Mouse (Mus musculus): Measurements from ENCODE around the gene Mier3. TPM values are rescaled to one million over a fixed set of nuclear protein-coding genes. Genes with fewer than 3 reads are reported as not detected.

The Mier3 gene
- polyA plus RNA-seq, 1 experiment, result 17.2 TPM

GRCm38 (mm10) chr13:111710531-111710930, 29.8 kb downstream of the Mier3 start:
- no peak for DNase-seq (ENCODE audit: low read depth)
- TF ChIP-seq POLR2A (IDR thresholded peaks at IDR 0.05; ENCODE audit: borderline replicate concordance, extremely low read depth, insufficient read depth, insufficient read length, poor library complexity, severe bottlenecking) (no peak), CTCF (IDR thresholded peaks at IDR 0.05; ENCODE audit: borderline replicate concordance, extremely low read depth, insufficient read depth, insufficient read length) (no peak)

DNA sequence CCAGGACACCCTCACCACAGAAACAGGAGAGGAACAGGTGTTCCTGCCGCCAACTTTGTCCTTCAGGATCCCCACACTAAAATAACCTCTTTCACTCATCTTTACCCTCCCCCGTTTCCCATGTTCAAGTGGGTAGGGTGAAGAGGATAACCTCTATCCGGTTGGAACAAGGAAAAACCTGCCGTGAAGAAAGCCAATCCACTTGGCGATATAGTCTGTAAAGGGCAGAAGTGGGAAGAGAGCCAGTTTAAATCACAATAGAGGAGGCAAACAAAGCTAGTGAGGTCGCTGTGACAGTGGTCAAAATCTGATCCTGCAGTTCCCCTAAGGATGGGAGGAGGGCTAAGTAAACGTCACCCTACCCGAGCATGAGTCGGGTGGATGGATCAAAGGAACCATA, 38.9 kb downstream of the Mier3 start:
- TF ChIP-seq POLR2A (IDR thresholded peaks at IDR 0.05; ENCODE audit: borderline replicate concordance, extremely low read depth, insufficient read depth, insufficient read length, poor library complexity, severe bottlenecking) (no peak), CTCF (IDR thresholded peaks at IDR 0.05; ENCODE audit: borderline replicate concordance, extremely low read depth, insufficient read depth, insufficient read length) (no peak)
- DNase-seq (ENCODE audit: low read depth), result no peak

- no peak for DNase-seq (ENCODE audit: low read depth)
- no peak for TF ChIP-seq CTCF (IDR thresholded peaks at IDR 0.05; ENCODE audit: borderline replicate concordance, extremely low read depth, insufficient read depth, insufficient read length)
- TF ChIP-seq POLR2A (IDR thresholded peaks at IDR 0.05; ENCODE audit: borderline replicate concordance, extremely low read depth, insufficient read depth, insufficient read length, poor library complexity, severe bottlenecking), result no peak
Measured at GRCm38 (mm10) chr13:111724811-111725164, 44.0 kb downstream of the Mier3 start.

GRCm38 (mm10) chr13:111725165-111726077, 44.6 kb downstream of the Mier3 start:
- TF ChIP-seq POLR2A (IDR thresholded peaks at IDR 0.05; ENCODE audit: borderline replicate concordance, extremely low read depth, insufficient read depth, insufficient read length, poor library complexity, severe bottlenecking), result 0 out of 2 replicates have a peak, but pooled peaks have one; percentile 7
- no peak for TF ChIP-seq CTCF (IDR thresholded peaks at IDR 0.05; ENCODE audit: borderline replicate concordance, extremely low read depth, insufficient read depth, insufficient read length)
- peak; percentile 99 for DNase-seq (ENCODE audit: low read depth)

DNA sequence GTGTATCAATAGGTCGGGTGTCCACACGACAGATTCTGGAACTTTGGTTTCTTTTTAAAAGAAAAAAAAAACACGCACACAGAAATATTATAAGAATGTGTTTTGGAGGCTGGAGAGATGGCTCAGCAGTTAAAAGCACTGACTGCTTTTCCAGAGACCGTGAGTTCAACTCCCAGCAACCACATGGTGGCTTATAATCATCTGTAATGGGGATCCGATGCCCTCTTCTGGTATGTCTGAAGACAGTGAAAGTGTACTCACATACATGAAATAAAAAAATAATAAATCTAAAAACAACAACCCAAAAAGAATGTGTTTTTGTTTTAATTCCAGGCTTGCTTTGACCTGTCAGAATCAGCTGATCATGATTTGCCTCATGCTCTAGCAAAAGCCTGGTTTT, 46.1 kb downstream of the Mier3 start:
- no peak for TF ChIP-seq CTCF (IDR thresholded peaks at IDR 0.05; ENCODE audit: borderline replicate concordance, extremely low read depth, insufficient read depth, insufficient read length)
- no peak for TF ChIP-seq POLR2A (IDR thresholded peaks at IDR 0.05; ENCODE audit: borderline replicate concordance, extremely low read depth, insufficient read depth, insufficient read length, poor library complexity, severe bottlenecking)
- DNase-seq (ENCODE audit: low read depth), result no peak

GRCm38 (mm10) chr13:111741204-111741990, 60.6 kb downstream of the Mier3 start:
- TF ChIP-seq POLR2A (IDR thresholded peaks at IDR 0.05; ENCODE audit: borderline replicate concordance, extremely low read depth, insufficient read depth, insufficient read length, poor library complexity, severe bottlenecking) (no peak), CTCF (IDR thresholded peaks at IDR 0.05; ENCODE audit: borderline replicate concordance, extremely low read depth, insufficient read depth, insufficient read length) (no peak)
- DNase-seq (ENCODE audit: low read depth), result no peak

DNA sequence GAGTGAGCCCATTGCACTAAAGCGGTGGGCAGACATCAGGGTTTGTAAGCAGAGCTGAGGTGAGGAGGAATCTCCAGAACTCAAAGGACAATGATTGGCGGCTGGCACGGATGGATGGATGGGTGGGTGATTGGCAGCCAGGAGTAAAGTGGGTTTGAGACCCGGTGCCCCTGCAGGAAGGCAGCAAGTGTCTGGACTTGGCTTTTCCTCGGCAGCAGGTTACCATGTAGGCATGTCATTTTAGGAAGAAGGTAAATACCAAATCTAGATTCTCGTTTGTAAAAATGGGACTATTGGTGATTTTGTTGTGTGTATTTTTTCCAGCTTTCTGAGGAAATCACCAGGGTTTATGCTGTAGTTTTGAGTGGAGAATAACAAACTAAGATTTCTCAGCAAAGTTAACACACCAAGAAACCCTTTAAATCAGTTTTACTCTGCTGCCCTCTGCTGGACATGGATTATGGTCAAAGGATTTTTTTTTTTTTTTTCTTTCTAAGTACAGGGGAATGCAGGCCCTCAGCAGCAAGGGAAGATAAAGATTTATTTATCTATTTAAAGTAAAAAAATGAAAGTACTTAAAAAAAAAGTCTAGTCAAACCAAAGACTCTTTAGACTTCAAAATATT, 61.3 kb downstream of the Mier3 start:
- peak; percentile 84 for DNase-seq (ENCODE audit: low read depth)
- peak; percentile 26; the same call in 1 of the 2 replicates for TF ChIP-seq CTCF (IDR thresholded peaks at IDR 0.05; ENCODE audit: borderline replicate concordance, extremely low read depth, insufficient read depth, insufficient read length)
- TF ChIP-seq POLR2A (IDR thresholded peaks at IDR 0.05; ENCODE audit: borderline replicate concordance, extremely low read depth, insufficient read depth, insufficient read length, poor library complexity, severe bottlenecking), result no peak

- no peak for DNase-seq (ENCODE audit: low read depth)
- no peak for TF ChIP-seq CTCF (IDR thresholded peaks at IDR 0.05; ENCODE audit: borderline replicate concordance, extremely low read depth, insufficient read depth, insufficient read length)
Measured at GRCm38 (mm10) chr13:111744233-111745000, 63.6 kb downstream of the Mier3 start.

GRCm38 (mm10) chr13:111745216-111745615, 64.4 kb downstream of the Mier3 start:
- DNase-seq (ENCODE audit: low read depth), result no peak
- TF ChIP-seq POLR2A (IDR thresholded peaks at IDR 0.05; ENCODE audit: borderline replicate concordance, extremely low read depth, insufficient read depth, insufficient read length, poor library complexity, severe bottlenecking), result no peak
- no peak for TF ChIP-seq CTCF (IDR thresholded peaks at IDR 0.05; ENCODE audit: borderline replicate concordance, extremely low read depth, insufficient read depth, insufficient read length)

- no peak for TF ChIP-seq CTCF (IDR thresholded peaks at IDR 0.05; ENCODE audit: borderline replicate concordance, extremely low read depth, insufficient read depth, insufficient read length)
- no peak for DNase-seq (ENCODE audit: low read depth)
Measured at GRCm38 (mm10) chr13:111746831-111747230, 66.1 kb downstream of the Mier3 start.
